Mouse (Mus musculus): ENCODE measurements around the gene St6galnac3.

Gene St6galnac3

GRCm38 (mm10) chr3:153160683-153161082 lies 564.3 kb downstream of the St6galnac3 start:
- DNase-seq (ENCODE audit: low spot score in 2 of 2): no peak

- DNase-seq (ENCODE audit: low spot score in 2 of 2): no peak
Observed at GRCm38 (mm10) chr3:153148887-153149286, 576.1 kb downstream of the St6galnac3 start.
